Mouse (Mus musculus) frontal cortex, postnatal 14 days (tissue): ENCODE measurements around the gene Krtap5-1.
"Not testable (repeated sequence)": the region's sequence is repeated elsewhere in the genome, so short reads cannot be mapped to it uniquely, and the experiment has no call there.

ENCODE experiments used
- DNase-seq, 2 experiments: peaks; one replicate each; pipeline ENCODE4 v3.0.0; 2022; ENCODE audit warnings: low spot score in 2 of 2

The Krtap5-1 gene

DNA sequence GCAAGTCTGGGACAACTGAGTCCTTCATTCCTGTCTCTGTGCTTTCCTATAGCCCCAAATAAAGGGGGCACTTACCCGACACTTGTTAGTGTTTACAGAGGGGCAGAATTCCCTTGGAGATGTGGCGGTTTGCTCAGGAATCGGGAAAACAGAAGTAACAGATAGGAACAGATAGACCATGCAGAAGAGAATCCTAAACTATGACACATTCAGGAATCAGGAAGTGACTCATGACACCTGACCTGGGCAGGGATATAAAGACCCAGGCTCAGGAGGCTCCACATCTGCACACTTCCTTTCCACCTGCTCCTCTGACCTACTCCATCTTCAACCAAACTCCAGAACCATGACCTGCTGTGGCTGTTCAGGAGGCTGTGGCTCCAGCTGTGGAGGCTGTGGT lies 6.3 kb upstream of the Krtap5-1 start, which contains the start of gene Krtap5-4:
Gene Krtap5-4 (plus strand): TSS at position 301 of the 400 bp plus-strand sequence.
- no peak for DNase-seq

GRCm38 (mm10) chr7:142296108-142296507 lies 810 bp downstream of the Krtap5-1 start:
- not testable (repeated sequence) for DNase-seq

DNA sequence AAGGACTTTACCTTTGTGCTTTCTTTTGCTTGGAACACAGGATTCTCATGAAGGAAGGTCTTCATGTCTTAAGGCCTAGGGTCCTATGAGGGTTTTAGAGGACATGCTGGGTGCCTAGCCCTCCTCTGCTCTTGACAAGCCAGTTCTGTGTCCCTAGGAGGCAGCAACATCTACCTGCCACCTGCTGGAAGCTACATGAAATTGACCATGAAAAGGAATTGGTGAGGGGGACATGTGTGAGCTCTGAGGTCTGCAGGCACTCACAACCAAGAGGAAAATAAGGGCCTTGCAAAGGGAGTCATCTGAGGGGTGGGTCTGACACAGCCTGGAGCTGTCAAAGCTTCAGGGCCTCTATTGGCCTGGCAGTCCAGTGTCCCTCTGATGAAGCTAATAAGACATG lies 1.5 kb downstream of the Krtap5-1 start:
- DNase-seq = no peak

DNA sequence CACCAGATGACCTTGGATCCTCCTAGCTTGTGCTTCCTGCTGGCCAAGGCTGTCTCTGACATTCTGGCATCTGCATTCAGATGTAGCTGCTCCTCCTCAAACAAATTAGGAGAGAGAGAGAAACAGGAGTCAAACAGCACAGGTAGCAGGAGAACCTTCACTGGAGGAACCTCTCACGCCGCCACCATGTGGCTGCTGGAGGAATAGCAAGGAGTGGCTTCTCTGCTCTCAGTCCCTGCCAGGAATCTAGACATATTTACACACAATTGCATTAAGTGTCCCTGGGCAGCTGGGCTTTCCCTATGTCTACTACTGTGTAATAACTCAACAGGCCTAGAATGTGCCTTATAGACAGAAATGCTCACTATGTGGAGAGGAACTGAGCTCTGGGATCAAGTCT lies 3.1 kb downstream of the Krtap5-1 start:
- DNase-seq = peak in 1 of 2 experiments; percentile 6

DNA sequence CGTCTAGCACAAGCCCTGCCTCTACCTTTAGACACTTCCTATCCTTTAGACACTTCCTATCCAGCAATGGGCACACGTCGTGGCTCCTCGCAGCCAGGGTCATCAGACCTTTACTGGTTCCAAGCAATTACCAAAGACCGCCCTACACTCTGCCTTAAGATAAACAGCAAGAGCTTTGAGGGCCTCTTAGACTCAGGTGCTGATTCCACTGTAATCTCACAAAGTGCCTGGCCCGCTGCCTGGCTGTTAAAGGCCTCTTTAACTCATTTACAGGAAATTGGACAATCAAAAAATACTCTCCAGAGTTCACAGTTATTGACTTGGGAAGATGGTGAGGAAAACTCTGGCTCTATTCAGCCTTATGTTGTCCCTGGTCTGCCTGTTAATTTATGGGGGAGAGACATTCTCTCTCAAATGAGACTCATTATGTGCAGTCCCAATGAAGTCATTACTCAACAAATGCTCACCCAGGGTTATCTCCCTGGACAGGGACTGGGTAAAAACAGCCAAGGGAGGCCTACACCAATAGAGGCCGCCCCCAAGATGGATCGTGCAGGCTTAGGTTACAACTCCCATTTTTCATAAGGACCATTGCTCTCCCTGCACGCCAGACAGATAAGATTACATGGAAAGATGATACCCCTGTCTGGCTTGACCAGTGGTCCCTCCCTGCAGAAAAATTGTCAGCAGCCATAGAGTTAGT lies 10.9 kb downstream of the Krtap5-1 start:
- DNase-seq = not testable (repeated sequence)

DNA sequence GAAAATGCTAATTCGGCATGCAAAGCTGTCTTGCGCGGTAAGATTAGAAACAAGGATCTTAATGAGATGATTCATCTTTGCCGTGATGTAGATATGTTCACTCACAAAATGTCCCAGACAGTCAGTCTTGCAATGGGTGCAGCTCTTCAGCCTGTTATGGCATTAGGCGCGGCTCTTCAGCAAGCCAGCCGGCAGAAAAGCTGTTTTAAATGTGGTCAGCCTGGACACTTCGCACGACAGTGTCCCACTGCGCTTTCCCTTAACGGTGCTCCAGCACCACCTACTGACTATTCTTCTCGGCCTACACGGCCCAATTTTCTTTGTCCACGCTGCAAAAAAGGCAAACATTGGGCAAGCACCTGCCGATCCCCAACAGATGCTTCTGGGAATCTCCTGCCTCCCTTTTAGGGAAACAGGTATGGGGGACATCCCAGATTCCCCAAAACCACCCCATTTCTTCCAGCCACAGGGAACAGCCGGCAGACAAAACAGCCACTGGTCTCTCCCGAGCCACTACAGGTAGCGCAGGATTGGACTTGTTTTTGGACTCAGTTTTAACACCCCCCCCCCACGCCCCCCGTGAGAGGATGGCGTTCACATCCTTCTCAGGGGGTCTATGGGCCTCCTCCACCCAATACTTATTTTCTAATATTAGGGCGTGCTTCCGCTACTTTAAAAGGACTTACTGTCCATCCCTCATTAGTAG lies 11.6 kb downstream of the Krtap5-1 start:
- DNase-seq = peak in 1 of 2 experiments; percentile 8

DNA sequence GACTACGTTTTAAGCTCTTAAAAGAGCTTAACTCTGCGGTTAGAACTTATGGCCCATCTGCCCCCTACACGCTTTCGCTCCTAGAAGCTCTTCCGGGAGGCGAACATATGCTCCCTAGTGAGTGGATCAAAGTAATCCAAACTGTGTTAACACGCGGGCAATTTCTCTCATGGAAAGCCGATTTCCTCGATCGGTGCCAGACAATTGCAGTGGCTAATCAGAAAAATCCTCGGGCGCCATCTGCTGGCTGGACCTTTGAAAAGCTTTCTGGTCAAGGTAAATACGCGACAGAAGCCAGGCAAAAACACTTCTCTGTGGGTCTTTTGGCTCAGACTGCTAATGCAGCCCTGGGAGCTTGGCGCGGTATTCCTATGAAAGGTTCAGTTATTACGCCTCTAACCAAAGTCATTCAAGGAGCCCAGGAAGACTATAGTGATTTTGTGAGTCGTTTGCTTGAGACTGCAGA lies 12.3 kb downstream of the Krtap5-1 start:
- DNase-seq = peak; percentile 72 to 91

DNA sequence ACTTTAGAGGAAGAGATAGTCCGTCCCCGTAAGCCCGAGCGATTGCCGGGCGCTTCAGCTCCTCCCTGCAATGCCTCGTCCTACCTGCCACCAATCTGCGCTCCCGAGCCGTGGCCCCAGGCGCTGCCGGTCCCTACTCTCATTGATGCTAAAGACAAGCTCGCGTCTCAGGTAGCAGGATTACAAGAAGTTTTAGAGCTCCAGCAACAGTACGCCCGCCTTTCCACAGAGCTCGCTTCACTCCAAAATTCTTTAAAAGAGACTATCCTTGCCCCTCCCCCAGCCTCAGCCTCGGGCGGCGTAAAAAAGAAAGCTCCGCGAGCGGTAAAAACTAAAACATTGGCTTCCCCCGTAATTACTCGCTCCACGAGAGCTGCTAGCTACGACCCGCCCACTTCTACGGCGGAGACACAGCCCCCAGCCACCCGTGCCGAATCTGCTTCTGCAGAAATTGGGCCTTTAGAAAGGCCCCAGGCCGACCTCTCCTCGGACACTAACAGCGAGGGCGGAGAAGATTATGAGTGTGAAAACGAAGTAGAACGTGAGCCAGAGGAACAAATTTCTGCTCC lies 12.8 kb downstream of the Krtap5-1 start:
- DNase-seq = peak; percentile 11 to 28

- DNase-seq = not testable (repeated sequence)
These were observed 14.1 kb downstream of the Krtap5-1 start for GRCm38 (mm10) chr7:142282847-142283246.

DNA sequence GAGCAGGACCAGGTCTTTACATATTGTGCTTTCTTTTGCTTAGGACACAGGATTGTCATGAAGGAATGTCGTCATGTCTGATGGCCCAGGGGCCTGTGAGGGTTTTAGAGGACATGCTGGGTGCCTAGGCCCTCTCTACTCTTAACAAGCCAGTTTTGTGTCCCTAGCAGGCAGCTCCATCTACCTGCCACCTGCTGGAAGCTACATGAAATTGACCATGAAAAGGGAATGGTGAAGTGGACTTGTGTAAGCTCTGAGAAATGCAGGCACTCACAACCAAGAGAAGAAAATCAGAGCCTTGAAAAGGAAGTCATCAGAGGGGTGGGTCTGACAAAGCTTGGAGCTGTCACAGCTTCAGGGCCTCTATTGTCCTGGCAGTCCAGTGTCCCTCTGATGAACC lies 17.6 kb downstream of the Krtap5-1 start:
- not testable (repeated sequence) for DNase-seq

- DNase-seq = peak in 1 of 2 experiments; percentile 50
These were observed 18.7 kb downstream of the Krtap5-1 start for GRCm38 (mm10) chr7:142278183-142278582.

- DNase-seq = not testable (repeated sequence)
These were observed 22.7 kb downstream of the Krtap5-1 start, which contains the start of gene Gm4559 for GRCm38 (mm10) chr7:142274263-142274662. Gene Gm4559, minus strand, starts transcription at chr7:142274363.

DNA sequence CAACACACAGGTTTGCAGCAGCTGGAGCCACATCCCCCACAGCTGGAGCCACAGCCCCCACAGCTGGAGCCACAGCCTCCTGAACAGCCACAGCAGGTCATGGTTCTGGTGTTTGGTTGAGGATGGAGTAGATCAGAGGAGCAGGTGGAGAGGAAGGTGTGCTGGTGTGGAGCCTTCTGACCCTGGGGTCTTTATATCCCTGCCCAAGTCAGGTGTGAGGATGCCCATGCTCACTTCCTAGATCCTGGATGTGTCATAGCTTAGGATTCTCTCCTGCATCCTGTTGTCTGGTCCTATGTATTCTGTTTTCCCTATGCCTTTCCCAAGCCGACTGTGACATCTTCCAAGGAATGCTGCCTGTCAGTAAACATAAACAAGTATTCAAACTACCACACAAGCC lies 38.7 kb downstream of the Krtap5-1 start, which contains the start of gene Gm2431:
Gene Gm2431 (minus strand): TSS at position 101 of the 400 bp plus-strand sequence.
- not testable (repeated sequence) for DNase-seq

GRCm38 (mm10) chr7:142255517-142255916 lies 41.4 kb downstream of the Krtap5-1 start:
- peak in 1 of 2 experiments; percentile 18 for DNase-seq

GRCm38 (mm10) chr7:142249824-142250223 lies 47.1 kb downstream of the Krtap5-1 start:
- peak in 1 of 2 experiments; percentile 31 for DNase-seq
